Mouse (Mus musculus): ENCODE data around the gene Klf13.

The Klf13 gene

DNA sequence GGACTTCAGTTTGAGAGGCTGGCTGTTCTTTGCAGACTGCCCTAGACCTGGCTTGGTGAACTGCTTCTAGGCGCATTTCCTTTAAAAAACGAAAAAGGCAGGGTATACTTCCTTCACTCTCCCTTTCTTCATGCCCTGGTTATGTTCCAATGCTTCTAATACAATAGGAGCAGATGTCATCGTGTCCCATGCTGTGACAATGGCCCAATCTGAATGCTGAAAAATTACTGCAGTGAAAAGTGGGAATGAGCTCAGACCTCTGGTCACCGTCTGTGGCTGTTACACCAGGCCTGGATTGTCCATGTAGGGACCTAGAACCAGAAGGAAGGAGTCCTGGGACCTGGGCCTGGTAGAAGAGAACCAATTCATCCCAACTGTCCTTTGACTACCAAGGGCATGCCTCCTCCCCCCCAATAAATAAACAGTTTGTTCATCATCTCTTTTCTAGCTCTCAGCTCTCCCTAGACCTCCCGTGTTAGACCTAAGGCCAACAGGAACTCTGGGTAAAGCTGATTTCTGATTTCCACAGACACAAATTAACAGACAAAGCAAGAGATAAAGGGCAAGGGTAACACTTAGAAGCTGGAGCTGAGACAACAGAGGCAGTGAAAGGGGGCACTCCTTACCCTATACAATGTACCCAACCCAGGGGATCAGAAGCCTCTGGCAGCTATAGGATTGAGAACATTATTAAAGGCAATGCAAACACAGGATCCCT lies 30.8 kb downstream of the Klf13 start:
- no peak for DNase-seq (ENCODE audit: low spot score)

DNA sequence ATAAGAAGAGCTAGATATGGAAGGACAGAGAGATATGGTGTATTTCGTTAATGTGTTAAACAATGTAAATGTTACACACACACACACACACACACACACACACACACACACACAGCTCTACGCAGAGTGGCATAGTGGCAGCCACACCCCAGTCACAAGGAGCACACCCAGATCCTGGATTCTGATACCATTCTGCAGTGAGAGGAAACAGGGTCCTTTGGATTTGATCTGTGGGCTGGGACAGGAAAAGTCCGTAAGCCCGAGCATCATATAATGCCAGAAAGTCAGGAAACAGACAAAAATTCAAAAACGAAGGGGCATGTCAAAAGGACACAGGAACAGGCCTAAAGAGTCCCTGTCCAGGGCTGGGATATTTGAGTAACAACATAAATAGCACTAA lies 33.1 kb downstream of the Klf13 start:
- no peak for DNase-seq (ENCODE audit: low spot score)

DNA sequence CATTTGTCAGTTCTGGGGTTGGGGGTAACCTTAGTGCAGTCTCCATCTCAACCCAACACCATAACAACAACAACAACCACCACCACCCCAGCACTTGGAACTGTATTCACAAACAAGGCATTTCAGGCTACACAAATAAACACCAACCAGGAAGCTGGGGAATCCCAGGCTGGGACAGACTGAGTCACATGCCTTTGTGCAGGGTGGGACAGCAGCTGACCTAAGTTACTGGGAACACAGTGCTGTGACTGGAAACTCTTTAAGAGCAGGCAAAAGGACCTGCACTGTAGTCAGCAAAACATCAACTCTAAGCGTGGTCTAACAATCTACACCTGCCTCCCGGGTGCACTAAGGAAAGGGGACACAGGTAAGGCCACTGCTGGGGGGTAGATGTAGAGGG lies 33.5 kb downstream of the Klf13 start:
- peak; percentile 52 for DNase-seq (ENCODE audit: low spot score)

DNA sequence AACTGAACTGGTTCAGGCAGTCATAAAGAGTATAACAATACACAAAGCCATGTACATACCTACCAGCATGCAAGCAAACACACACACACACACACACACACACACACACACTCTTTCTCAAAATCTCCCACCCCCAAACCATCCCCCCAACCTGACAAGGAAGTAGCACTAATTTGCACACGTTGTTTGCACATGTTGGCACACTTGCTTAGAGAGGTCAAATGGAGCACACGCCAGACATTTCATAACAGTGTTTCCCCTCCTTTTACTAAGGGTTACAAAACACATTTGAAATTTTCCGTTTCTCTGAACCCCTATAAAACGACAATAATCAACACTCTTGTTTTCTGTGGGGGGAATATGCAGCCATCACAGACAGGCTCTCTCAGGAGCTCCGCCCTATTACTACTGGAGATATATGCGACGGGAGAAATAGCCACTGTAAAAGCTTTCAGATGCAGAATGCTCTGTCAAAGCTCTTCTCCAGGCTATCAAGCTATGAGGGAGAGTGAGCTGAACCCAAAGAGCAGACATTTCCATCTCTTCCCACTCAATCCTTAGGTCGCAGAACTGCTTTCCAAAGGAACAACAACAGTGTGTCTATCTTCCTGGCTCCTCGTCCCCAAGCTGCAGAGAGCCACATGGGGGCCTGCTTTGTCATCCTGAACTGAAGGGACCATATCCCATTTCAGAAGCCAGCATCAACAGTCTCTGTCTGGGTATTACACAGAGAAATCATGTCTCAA lies 34.9 kb downstream of the Klf13 start:
- no peak for DNase-seq (ENCODE audit: low spot score)

DNA sequence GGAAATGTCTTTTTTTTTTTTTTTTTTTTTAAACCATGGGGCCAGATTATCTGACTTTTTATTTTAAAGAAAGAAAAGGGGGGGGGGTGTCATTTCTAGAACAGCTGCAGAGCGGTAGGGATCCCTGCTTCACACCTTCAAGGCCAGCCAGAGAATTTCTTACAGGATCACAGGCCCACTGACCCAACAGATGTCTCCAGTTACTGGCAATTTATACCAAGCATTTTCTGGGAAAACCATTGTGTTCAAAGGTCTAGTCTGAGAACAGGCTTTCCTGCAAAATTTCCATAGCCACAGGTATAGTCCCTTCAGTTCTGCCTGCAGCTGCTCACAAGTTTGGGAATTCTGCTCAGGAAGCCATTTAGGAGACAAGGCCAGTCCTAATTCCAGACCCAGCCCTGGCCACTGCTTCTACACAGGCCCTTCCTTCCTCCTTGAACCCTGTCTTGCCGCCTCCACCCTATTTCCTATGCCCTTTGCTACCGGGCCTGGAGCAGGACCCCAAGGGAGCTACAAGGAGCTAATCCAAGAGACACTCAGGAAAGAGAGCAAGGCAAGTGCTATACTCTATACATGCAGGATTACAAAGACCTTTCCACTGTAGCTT lies 36.0 kb downstream of the Klf13 start:
- DNase-seq (ENCODE audit: low spot score): no peak

DNA sequence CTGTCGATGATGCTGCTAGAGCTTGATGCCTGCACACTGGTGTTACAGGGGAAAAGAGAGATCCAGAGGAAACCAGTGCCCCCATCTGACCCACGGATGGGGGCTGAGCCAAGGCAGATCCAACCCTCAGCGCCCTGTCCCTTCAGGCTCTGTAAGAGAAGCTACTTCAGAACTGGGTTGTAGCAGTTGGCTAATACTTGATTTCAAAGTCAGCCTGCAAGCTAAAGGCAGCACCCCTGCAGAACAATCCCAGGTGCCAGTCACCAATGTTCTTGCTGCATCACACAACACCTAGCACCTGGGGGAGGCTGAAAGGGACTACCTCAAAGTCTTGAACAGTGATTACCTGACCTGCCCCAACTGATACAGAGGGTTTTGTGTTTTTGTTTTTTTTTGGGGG lies 36.8 kb downstream of the Klf13 start:
- DNase-seq (ENCODE audit: low spot score): no peak

DNA sequence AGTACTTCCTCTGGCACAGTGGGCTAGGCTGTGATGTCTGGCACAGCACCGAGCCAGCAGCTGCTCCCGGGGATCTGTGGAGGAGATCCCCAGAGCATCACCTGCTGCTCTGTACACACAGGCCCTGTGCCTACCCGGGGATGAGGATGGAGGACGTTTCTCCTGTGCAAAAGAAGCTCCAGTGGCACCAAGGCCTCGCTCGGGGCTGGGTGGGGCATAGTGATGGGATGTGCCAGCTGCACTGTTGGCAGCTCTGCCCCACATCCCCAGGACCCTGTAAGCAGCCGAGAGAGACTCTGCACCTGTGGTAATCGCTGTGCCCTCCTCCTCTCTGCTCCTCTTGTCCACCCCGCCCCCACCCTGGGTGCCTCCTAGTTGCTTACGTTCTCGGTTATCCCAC lies 37.4 kb downstream of the Klf13 start:
- DNase-seq (ENCODE audit: low spot score): no peak

DNA sequence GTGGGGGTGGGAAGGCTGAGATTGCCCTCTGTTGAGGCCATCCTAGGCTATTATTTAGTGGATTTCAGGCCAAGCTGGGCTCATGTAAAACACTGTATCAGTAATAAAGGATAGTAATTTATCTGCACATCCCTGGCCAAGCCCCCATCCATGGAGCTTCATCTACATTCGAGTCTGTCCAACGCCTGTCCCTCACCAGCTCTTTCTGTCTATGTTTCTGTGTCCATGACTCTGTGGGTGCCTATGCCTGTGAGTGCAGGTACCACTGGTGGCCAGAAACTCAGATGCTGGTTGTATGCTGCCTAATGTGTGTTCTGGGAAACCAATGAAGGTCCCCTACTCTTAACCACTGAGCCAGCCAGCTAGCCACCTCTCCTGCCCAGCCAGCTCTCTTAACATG lies 38.3 kb downstream of the Klf13 start:
- DNase-seq (ENCODE audit: low spot score): no peak

DNA sequence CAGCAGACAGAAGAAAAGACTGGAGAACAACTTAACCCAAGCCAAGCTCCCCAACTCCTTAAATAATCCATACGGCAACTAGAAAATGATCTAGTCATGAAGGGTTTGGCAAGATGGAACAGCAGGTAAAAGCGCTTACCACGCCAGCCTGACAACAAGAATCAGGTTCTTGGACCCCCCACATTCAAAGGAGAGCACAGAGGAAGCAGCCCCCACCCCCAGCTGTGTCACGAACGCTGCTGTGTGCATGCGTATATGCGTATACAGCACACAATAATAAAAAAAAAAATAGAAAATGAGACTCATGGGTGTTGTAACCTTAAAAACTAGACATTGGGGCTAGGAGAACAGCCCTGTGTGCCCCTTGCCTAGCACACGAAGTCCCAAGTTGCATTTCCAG lies 38.8 kb downstream of the Klf13 start:
- DNase-seq (ENCODE audit: low spot score): no peak

DNA sequence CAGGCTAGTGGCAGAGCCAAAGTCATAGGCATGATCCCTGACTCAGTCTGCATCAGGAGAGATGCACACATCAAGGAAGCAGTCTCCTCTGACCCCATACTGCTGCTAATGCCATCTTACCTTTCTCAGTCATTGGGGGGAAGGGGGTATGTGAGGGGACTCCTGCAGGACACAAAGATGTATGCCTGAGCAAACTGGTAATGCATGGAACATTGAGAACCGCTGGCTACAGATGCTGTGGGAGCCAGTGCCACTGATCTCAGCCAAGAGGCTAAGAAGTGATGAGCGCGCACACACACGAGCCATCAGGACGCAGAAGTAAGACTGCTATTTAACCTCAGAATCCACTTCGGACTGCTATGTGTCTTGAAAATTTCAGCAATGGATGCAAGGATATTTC lies 40.5 kb downstream of the Klf13 start:
- DNase-seq (ENCODE audit: low spot score): no peak

DNA sequence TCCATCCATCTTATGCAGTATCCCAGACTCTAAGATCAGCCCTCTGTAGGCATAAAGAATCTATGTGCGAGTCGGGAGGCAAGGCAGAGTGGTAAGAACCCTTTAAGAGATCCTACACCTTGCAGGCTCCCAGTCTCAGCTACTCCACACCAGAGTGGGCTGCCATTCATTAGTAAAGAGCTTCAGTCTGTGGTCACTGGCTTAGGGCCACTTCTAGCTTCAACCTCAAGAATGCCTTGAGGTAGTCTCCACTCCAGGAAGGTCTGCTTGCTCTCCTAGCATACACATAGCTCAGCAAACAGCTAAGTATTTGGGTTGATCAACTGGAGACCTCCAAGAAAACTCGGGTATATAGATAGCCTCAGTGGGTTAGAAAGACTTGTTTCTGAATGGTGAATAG lies 41.1 kb downstream of the Klf13 start:
- no peak for DNase-seq (ENCODE audit: low spot score)

DNA sequence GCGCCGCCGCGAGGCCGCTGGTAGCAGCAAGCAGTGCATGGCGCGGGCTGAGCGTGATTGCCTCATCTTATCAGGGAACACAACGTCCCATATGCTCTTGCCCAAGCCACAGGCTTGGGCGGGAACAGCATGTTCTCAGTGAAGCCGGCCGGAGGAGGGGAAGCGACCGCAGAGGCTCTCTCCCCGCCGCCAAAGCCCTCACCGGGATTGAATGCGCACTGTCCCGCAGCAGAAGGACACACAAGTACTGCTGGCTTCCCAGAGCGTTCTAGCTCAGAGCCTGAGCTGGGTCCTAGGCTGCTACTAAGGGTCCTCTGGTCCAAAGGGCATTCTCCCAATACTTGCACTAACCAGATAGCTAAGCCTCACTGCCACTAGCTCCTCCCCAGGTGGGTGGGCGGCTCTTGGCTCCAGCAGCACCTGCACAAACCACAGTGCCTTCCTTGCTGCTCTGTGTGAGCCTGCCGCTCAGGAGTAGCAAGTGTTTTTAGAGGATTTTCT lies 41.7 kb downstream of the Klf13 start:
- DNase-seq (ENCODE audit: low spot score): peak; percentile 75

DNA sequence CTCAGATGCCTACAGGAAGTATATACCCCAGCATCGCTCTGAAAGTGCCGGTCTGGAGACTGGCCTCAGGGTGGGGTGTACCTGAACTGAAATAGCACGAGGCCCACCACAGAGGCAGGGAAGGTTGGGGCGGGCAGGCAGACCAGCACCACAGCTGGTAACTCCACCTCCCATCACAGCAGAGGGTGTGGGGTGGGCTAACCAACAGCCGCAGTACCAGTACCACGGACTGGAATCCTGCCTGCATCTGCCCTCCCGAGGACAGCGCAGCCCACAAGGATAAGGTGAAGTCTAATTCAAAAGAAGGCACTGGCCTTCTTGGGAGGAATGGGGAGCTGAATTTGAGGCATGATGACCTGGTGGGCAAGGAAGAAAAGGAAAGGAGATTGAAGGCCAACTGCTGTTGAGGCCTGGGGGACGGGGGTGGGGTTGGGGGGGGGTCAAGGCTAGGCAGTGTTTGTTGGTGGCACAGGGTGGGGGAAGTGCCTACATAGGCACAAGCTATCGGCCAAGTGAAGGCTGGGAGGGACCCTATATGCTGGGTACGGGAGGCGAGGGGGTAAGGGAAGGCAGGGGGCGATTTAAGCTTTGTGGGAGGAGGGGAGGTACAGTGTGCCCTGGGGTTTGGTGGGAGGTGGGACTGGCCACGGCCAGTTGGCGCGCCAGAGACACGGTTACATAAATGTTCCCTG lies 42.3 kb downstream of the Klf13 start:
- no peak for DNase-seq (ENCODE audit: low spot score)

DNA sequence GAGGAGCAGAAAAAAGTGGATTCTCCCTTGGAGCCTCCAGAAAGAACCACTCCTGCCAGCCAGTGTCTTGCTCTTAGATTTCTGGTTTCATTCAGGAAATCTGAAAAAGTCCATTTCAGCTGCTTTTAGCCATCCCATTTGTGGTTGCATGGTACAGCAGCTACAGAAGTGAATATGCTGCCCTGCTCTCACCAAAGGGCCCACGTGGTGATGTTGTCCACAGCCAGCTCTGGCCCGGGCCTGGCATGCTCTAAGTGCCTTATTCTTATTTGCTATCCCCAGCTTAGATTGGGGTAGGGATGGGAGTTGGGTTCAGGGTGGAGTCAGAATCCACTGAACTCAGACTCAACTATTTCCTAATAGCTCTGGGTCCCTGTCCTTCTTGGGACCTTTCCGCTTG lies 43.5 kb downstream of the Klf13 start:
- DNase-seq (ENCODE audit: low spot score): no peak

DNA sequence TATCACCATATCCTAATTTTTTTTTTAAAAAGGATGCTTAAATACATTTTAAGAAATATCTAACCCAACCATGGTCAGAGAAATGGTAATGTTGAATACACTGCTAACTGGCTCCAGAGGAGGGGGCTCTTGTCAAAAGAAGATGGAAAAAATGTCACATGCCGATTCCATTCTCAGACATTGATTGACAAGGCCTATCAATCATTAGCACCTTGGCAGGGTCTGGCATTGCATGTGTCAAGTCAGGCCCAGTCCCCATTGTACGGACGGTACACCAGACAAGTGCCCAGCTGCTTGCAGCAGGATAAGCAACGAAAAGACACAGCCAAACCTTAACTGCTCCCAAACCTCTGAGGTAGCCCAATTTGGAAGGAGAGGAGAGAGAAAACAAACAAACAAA lies 44.1 kb downstream of the Klf13 start:
- no peak for DNase-seq (ENCODE audit: low spot score)

DNA sequence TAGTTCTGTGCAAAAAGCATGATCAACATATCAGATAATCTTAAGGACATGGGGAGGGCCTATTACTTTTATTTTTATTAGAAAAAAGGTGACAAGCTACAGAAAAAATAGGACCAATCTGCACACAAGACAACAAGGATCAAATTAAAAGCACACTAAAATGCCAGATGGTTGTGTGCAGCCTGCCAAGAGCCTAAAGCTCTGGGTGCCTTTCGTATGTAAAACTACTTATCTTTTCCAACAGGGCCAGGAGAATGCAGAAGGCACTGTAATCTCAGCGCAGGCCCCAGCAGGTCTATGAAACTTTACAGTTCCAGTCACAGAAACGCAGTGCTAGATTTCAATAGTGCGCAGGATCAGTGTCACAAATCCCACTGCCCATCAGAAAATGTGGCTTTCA lies 45.0 kb downstream of the Klf13 start:
- no peak for DNase-seq (ENCODE audit: low spot score)

DNA sequence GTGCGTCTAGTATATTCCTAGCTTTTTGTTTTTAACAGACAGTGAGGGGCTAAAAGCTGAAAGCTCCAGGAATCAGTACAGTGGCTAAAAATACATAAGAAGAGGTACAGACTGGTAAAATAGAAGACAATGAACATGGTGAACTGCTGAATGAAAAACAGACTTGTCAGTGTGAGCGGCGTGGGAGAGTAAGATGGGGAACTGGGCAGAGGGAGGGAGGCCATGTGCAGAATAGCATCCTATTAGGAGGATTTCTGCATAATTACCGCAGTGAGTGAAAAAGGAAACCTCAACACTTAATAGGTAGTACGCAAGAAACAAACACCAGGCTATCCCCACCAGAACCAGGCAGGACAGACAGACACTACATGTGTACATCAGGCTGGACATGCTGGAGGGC lies 45.5 kb downstream of the Klf13 start:
- no peak for DNase-seq (ENCODE audit: low spot score)

DNA sequence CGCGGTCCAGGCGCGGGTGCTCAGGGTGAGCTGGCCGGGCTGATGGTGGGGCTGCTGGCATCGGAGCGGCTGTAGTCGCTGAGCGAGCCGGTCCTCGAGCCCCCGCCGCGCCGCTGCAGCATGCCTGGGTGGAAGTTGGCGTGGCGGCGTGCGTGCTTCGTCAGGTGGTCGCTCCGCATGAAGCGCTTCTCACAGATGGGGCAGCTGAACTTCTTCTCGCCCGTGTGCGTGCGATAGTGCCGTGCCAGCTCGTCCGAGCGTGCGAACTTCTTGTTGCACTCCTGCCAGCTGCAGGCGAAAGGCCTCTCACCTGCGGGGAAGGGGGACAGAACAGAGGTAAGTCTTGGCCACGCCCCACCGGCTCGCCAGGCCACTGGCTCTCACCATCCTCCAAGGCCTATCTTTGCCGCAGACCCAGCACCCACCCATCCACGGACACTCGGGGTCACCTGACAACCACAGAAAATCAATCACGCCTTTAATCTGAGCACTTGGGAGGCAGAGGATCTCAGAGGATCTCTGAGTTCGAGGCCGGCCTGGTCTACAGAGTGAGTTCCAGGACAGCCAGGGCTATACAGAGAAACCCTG lies 47.1 kb downstream of the Klf13 start:
- no peak for DNase-seq (ENCODE audit: low spot score)

DNA sequence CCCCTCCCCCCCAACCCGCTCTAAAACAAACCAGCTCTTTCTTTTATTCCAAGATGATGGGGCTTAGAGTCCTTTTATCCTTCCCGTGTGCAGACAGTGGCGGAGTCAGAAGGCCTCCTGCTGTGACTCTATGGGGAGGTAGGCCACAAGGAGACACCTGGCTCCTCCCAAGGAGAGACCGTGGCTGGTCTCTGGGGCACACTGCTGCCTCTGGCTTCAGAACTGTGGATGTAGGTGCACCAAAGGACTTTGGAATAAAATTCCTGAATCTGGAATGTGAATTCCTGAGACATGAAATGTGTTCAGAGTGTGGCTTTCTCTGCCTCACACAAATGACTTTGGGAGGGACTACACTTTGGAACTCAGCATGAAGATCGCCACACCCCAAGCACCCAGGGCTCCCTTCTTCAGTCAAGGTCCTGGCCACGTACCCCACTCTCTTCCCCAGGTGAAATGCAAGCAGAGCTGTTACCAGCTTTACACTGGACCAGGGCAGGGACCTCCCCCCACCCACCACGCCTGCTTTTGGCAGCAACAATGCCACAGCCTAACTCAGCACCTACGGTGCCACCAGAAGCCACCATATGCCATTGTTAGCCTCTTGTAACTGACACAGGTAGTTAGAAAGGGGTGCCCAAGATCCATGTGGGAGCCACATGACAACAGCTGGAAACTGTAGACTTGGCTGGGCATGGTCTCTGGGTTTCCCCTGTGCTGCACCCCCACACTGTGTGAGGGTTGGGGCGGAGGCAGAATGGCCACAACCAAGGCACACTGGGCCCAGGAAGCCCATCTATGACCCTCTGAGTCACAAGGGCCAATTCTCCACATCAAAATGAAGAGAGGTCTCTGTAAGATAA lies 49.4 kb downstream of the Klf13 start:
- DNase-seq (ENCODE audit: low spot score): no peak

DNA sequence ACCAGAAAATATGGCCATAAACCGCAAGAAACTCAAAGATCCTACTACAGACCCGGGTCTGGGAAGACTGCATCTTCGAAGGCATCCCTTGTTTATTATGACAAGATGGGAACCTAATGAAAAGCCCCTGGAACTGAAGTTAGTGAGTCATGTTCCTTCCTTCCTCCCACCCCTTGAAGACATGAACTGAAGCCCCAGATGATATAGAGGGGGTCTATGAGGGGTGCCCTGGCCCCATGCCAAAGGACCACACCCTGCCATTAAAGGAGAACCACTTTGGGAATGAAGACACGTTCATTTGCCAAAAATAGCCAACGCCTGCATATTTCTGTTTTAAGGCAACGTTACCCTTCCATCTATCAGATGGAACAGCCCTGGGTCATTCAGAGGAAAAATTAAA lies 50.0 kb downstream of the Klf13 start:
- DNase-seq (ENCODE audit: low spot score): no peak

DNA sequence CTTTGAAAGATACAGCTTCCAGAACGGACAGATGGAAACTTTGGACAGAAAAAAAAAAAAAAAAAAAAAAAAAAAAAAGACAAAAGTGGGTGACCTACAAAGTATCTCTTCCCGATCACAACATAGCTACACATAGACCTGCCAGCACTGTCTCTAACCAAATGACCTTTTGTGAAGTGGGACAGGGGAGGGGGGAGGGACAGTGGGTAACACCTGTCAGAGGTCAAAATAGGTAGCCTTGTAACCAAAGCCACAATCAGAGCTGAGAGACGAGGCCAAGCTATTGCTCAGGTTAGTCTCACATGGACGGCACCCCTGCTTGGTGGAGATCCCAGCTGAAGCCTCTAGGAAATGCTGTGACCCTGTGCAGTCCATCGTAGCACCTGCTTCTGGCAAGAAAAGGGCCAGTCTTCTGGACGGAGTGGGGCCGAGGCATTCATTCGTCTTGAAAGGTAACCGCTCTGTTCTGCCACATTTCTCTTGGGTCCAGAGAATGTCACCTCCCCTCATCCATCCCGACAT lies 51.1 kb downstream of the Klf13 start:
- no peak for DNase-seq (ENCODE audit: low spot score)

Measured in adipocyte (in vitro differentiated cells).